Mouse (Mus musculus): ENCODE measurements around the gene Cxcl12.

Cxcl12 gene

GRCm38 (mm10) chr6:117175113-117175793 lies 6.9 kb downstream of the Cxcl12 start:
- no peak for DNase-seq

- no peak for DNase-seq
These were observed 8.1 kb downstream of the Cxcl12 start for GRCm38 (mm10) chr6:117176406-117176805.

GRCm38 (mm10) chr6:117180303-117180702 lies 12.0 kb downstream of the Cxcl12 start:
- no peak for DNase-seq

GRCm38 (mm10) chr6:117185381-117185780 lies 17.0 kb downstream of the Cxcl12 start:
- DNase-seq, result no peak

GRCm38 (mm10) chr6:117190453-117190852 lies 22.1 kb downstream of the Cxcl12 start:
- DNase-seq, result no peak

- no peak for DNase-seq
These were observed 23.4 kb downstream of the Cxcl12 start for GRCm38 (mm10) chr6:117191741-117192140.

GRCm38 (mm10) chr6:117192678-117193077 lies 24.3 kb downstream of the Cxcl12 start:
- no peak for DNase-seq

GRCm38 (mm10) chr6:117195270-117195669 lies 26.9 kb downstream of the Cxcl12 start:
- DNase-seq, result no peak

- no peak for DNase-seq
These were observed 30.5 kb downstream of the Cxcl12 start for GRCm38 (mm10) chr6:117198871-117199270.

- no peak for DNase-seq
These were observed 31.4 kb downstream of the Cxcl12 start for GRCm38 (mm10) chr6:117199718-117200117.

- DNase-seq, result peak; percentile 65
These were observed 32.6 kb downstream of the Cxcl12 start for GRCm38 (mm10) chr6:117200916-117201315.

- DNase-seq, result no peak
These were observed 33.1 kb downstream of the Cxcl12 start for GRCm38 (mm10) chr6:117201396-117201795.

GRCm38 (mm10) chr6:117201859-117202258 lies 33.5 kb downstream of the Cxcl12 start:
- DNase-seq, result no peak

- DNase-seq, result no peak
These were observed 34.6 kb downstream of the Cxcl12 start for GRCm38 (mm10) chr6:117202856-117203400.

GRCm38 (mm10) chr6:117204112-117204511 lies 35.8 kb downstream of the Cxcl12 start:
- no peak for DNase-seq

- no peak for DNase-seq
These were observed 38.5 kb downstream of the Cxcl12 start for GRCm38 (mm10) chr6:117206834-117207233.

- no peak for DNase-seq
These were observed 39.0 kb downstream of the Cxcl12 start for GRCm38 (mm10) chr6:117207289-117207688.

- no peak for DNase-seq
These were observed 41.8 kb downstream of the Cxcl12 start for GRCm38 (mm10) chr6:117210086-117210485.

- DNase-seq, result no peak
These were observed 42.2 kb downstream of the Cxcl12 start for GRCm38 (mm10) chr6:117210536-117210935.

GRCm38 (mm10) chr6:117214506-117214905 lies 46.2 kb downstream of the Cxcl12 start:
- DNase-seq, result no peak

- no peak for DNase-seq
These were observed 50.3 kb downstream of the Cxcl12 start for GRCm38 (mm10) chr6:117218442-117219299.

- no peak for DNase-seq
These were observed 51.0 kb downstream of the Cxcl12 start for GRCm38 (mm10) chr6:117219300-117219680.

GRCm38 (mm10) chr6:117219911-117220481 lies 51.7 kb downstream of the Cxcl12 start:
- no peak for DNase-seq

Data from lung, postnatal 10 days (tissue).